Mouse (Mus musculus): ENCODE results near the gene Plcl2. TPM values are rescaled to one million over a fixed set of nuclear protein-coding genes. Genes with fewer than 3 reads are reported as not detected.

Plcl2 gene
- polyA plus RNA-seq (2021): not detected

GRCm38 (mm10) chr17:50509251-50510104 lies at the start of gene Plcl2:
Gene Plcl2 (plus strand): TSS chr17:50509403.
- POLR2A ChIA-PET: no interaction called here
- peaks cover 11% of the 10 kb centered on the region for H3K27me3 ChIP-seq
- DNase-seq (ENCODE audit: low read depth, low spot score) (no peak), ATAC-seq (no peak)
- in situ Hi-C loops (cut with MboI; ENCODE audit: low pct_unique_long_range_greater_than_20kb): no loop called here
- no peak for TF ChIP-seq CTCF (IDR thresholded peaks at IDR 0.05)
- CTCF ChIA-PET: no interaction called here

- in situ Hi-C loops (cut with MboI; ENCODE audit: low pct_unique_long_range_greater_than_20kb): no loop called here
- no peak for TF ChIP-seq CTCF (IDR thresholded peaks at IDR 0.05)
- H3K27me3 ChIP-seq: peaks cover 6% of the 10 kb centered on the region
- DNase-seq (ENCODE audit: low read depth, low spot score) (no peak), ATAC-seq (no peak)
- ChIA-PET POLR2A (no interaction called here), CTCF (no interaction called here)
These were observed 48.9 kb upstream of the Plcl2 start for GRCm38 (mm10) chr17:50460301-50460700.

- DNase-seq (ENCODE audit: low read depth, low spot score) (no peak), ATAC-seq (no peak)
- in situ Hi-C loops (cut with MboI; ENCODE audit: low pct_unique_long_range_greater_than_20kb): no loop called here
- CTCF ChIA-PET: no interaction called here
- no peak for TF ChIP-seq CTCF (IDR thresholded peaks at IDR 0.05)
- H3K27me3 ChIP-seq: peaks cover 3% of the 10 kb centered on the region
- POLR2A ChIA-PET: no interaction called here
These were observed 41.8 kb upstream of the Plcl2 start for GRCm38 (mm10) chr17:50467438-50467837.

- in situ Hi-C loops (cut with MboI; ENCODE audit: low pct_unique_long_range_greater_than_20kb): no loop called here
- DNase-seq (ENCODE audit: low read depth, low spot score): no peak
- TF ChIP-seq CTCF (IDR thresholded peaks at IDR 0.05): no peak
- CTCF ChIA-PET: interaction anchor here (1.3 kb wide), 1 partner anchor 9 kb away, joined by 3 read pairs; no protein-coding TSS in a partner anchor
- peaks cover 3% of the 10 kb centered on the region for H3K27me3 ChIP-seq
- POLR2A ChIA-PET: no interaction called here
- ATAC-seq: no peak
These were observed 40.1 kb upstream of the Plcl2 start for GRCm38 (mm10) chr17:50469126-50469525.

GRCm38 (mm10) chr17:50469543-50470431 lies 39.4 kb upstream of the Plcl2 start:
- ATAC-seq: no peak
- no peak for DNase-seq (ENCODE audit: low read depth, low spot score)
- POLR2A ChIA-PET: no interaction called here
- CTCF ChIA-PET: no interaction called here
- peaks cover 7% of the 10 kb centered on the region for H3K27me3 ChIP-seq
- in situ Hi-C loops (cut with MboI; ENCODE audit: low pct_unique_long_range_greater_than_20kb): no loop called here
- TF ChIP-seq CTCF (IDR thresholded peaks at IDR 0.05): no peak

GRCm38 (mm10) chr17:50470432-50471078 lies 38.6 kb upstream of the Plcl2 start:
- no peak for DNase-seq (ENCODE audit: low read depth, low spot score)
- H3K27me3 ChIP-seq: peaks cover 7% of the 10 kb centered on the region
- POLR2A ChIA-PET: no interaction called here
- ATAC-seq: no peak
- CTCF ChIA-PET: no interaction called here
- in situ Hi-C loops (cut with MboI; ENCODE audit: low pct_unique_long_range_greater_than_20kb): no loop called here
- no peak for TF ChIP-seq CTCF (IDR thresholded peaks at IDR 0.05)

GRCm38 (mm10) chr17:50471230-50471629 lies 38.0 kb upstream of the Plcl2 start:
- POLR2A ChIA-PET: no interaction called here
- ATAC-seq (no peak), DNase-seq (ENCODE audit: low read depth, low spot score) (no peak)
- no peak for TF ChIP-seq CTCF (IDR thresholded peaks at IDR 0.05)
- CTCF ChIA-PET: no interaction called here
- H3K27me3 ChIP-seq: peaks cover 7% of the 10 kb centered on the region
- in situ Hi-C loops (cut with MboI; ENCODE audit: low pct_unique_long_range_greater_than_20kb): no loop called here

- ChIA-PET POLR2A (no interaction called here), CTCF (interaction anchor here (0.8 kb wide), 1 partner anchor 9 kb away, joined by 3 read pairs; no protein-coding TSS in a partner anchor)
- DNase-seq (ENCODE audit: low read depth, low spot score) (no peak), ATAC-seq (no peak)
- in situ Hi-C loops (cut with MboI; ENCODE audit: low pct_unique_long_range_greater_than_20kb): no loop called here
- peaks cover 13% of the 10 kb centered on the region for H3K27me3 ChIP-seq
- TF ChIP-seq CTCF (IDR thresholded peaks at IDR 0.05): no peak
These were observed 31.9 kb upstream of the Plcl2 start for GRCm38 (mm10) chr17:50477277-50477676.

- POLR2A ChIA-PET: no interaction called here
- in situ Hi-C loops (cut with MboI; ENCODE audit: low pct_unique_long_range_greater_than_20kb): no loop called here
- CTCF ChIA-PET: no interaction called here
- no peak for TF ChIP-seq CTCF (IDR thresholded peaks at IDR 0.05)
- ATAC-seq (no peak), DNase-seq (ENCODE audit: low read depth, low spot score) (no peak)
- H3K27me3 ChIP-seq: peaks cover 9% of the 10 kb centered on the region
These were observed 28.3 kb upstream of the Plcl2 start for GRCm38 (mm10) chr17:50480867-50481266.

- in situ Hi-C loops (cut with MboI; ENCODE audit: low pct_unique_long_range_greater_than_20kb): no loop called here
- no peak for DNase-seq (ENCODE audit: low read depth, low spot score)
- H3K27me3 ChIP-seq: no peaks in the 10 kb centered on the region
- CTCF ChIA-PET: no interaction called here
- no peak for TF ChIP-seq CTCF (IDR thresholded peaks at IDR 0.05)
- POLR2A ChIA-PET: no interaction called here
- no peak for ATAC-seq
These were observed 25.5 kb upstream of the Plcl2 start for GRCm38 (mm10) chr17:50483700-50484099.

GRCm38 (mm10) chr17:50484981-50485380 lies 24.2 kb upstream of the Plcl2 start:
- ATAC-seq (no peak), DNase-seq (ENCODE audit: low read depth, low spot score) (no peak)
- no peak for TF ChIP-seq CTCF (IDR thresholded peaks at IDR 0.05)
- ChIA-PET CTCF (no interaction called here), POLR2A (no interaction called here)
- H3K27me3 ChIP-seq: no peaks in the 10 kb centered on the region
- in situ Hi-C loops (cut with MboI; ENCODE audit: low pct_unique_long_range_greater_than_20kb): no loop called here

Data from Patski (cell line).